Mouse (Mus musculus) lung, adult 2 months (tissue): Measurements from ENCODE around the gene Mxd4.

Experiments
- CTCF ChIP-seq: fragments of 200-500 bp; IDR thresholded peaks from 2 replicates; pipeline ENCODE4 v1.5.1; 2011; ENCODE audit warnings: mild to moderate bottlenecking, low read length, control low read depth; ENCODE audit not compliant: insufficient read depth
- POLR2A ChIP-seq: fragments of 200-500 bp; IDR thresholded peaks from 2 replicates; pipeline ENCODE4 v1.6.1; 2011; ENCODE audit warnings: low read depth, mild to moderate bottlenecking, control low read depth, low read length, borderline replicate concordance; ENCODE audit errors: extremely low read depth

DNA sequence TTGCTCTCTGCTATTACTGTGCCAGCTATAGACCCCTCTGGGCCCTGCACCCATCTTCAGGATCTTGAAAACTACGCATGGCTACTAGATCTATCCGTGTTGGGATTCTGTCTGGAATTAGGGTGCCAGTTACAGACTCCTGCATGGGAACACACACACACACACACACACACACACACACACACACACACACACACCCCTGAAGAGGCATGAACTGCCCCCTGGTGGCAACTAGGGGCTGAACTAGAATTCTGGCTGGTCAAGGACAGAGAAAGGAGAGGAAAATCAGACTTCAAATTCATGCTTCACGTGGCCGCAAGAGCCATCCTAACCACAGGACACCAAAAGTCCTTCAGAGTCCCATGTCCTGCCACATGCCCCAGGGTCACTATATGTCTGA lies 4.3 kb upstream of the Mxd4 start:
- peak; percentile 41; the same call in 1 of the 2 replicates for TF ChIP-seq CTCF
- no peak for TF ChIP-seq POLR2A
